Mouse (Mus musculus) myocyte (in vitro differentiated cells): ENCODE data around the gene Tub.

ENCODE experiments used
- MYOG ChIP-seq, 3 experiments: IDR thresholded peaks; one replicate each; pipeline ENCODE4 v1.6.1; 2011; ENCODE audit warnings: control low read depth in 2 of 3, low read depth in 2 of 3, mild to moderate bottlenecking in 2 of 3; ENCODE audit not compliant: insufficient read length in 2 of 3, control insufficient read depth in 1 of 3, insufficient read depth in 1 of 3
- POLR2A ChIP-seq: IDR thresholded peaks from one replicate; pipeline ENCODE4 v1.6.1; 2011; ENCODE audit warnings: low read depth, mild to moderate bottlenecking, control low read depth, moderate library complexity; ENCODE audit not compliant: insufficient read length
- SRF ChIP-seq: IDR thresholded peaks from one replicate; pipeline ENCODE4 v1.6.1; 2011; ENCODE audit warnings: low read depth; ENCODE audit not compliant: control insufficient read depth, insufficient read length
- TCF12 ChIP-seq: IDR thresholded peaks from one replicate; pipeline ENCODE4 v1.6.1; 2011; ENCODE audit warnings: mild to moderate bottlenecking, control low read depth; ENCODE audit not compliant: poor library complexity, insufficient read depth, severe bottlenecking

- TF ChIP-seq POLR2A (no peak), TCF12 (no peak), SRF (no peak), MYOG (IDR thresholded peaks at IDR 0.05; ENCODE audit: control insufficient read depth in 1 of 3, insufficient read depth in 1 of 3, insufficient read length in 2 of 3, low read depth in 2 of 3) (no peak)
Observed at GRCm38 (mm10) chr7:109032054-109032453, 81.9 kb downstream of the Tub start.
